Mouse (Mus musculus) midbrain, embryonic 16.5 days (tissue): ENCODE measurements at regions not wholly inside any gene's neighbourhood (a gene's known extent, or its start where the extent isn't known, plus 50 kb on each side); places are given as distances from the start of the nearest gene placed in this dataset.

ENCODE experiments used
- ATAC-seq: fragments of 200-750 bp; cut with Nextera tagmentation; 2 replicates; pipeline ENCODE4 v1.8.0; 2017; ENCODE audit warnings: moderate TSS enrichment
- H3K27ac ChIP-seq: fragments of 300-500 bp; sonication (generic); 2 replicates; pipeline ENCODE4 v1.5.1; 2014; ENCODE audit warnings: mild to moderate bottlenecking, low read length, mixed read lengths
- H3K27me3 ChIP-seq: fragments of 300-500 bp; sonication (generic); 2 replicates; pipeline ENCODE4 v1.6.1; 2014; ENCODE audit warnings: low read depth, low read length, mixed read lengths; ENCODE audit not compliant: control insufficient read depth, insufficient read depth
- H3K36me3 ChIP-seq: fragments of 300-500 bp; sonication (generic); 2 replicates; pipeline ENCODE4 v1.6.1; 2014; ENCODE audit warnings: mild to moderate bottlenecking, low read length, moderate library complexity, mixed read lengths; ENCODE audit not compliant: control insufficient read depth, insufficient read depth
- H3K4me1 ChIP-seq: fragments of 300-500 bp; sonication (generic); 2 replicates; pipeline ENCODE4 v1.6.1; 2014; ENCODE audit warnings: mild to moderate bottlenecking, low read length, mixed read lengths; ENCODE audit not compliant: control insufficient read depth, insufficient read depth
- H3K4me2 ChIP-seq: fragments of 300-500 bp; sonication (generic); 2 replicates; pipeline ENCODE4 v1.6.1; 2014; ENCODE audit warnings: mild to moderate bottlenecking, low read length, mixed read lengths
- H3K4me3 ChIP-seq: fragments of 300-500 bp; sonication (generic); 2 replicates; pipeline ENCODE4 v1.5.1; 2014; ENCODE audit warnings: low read depth, mild to moderate bottlenecking, low read length, moderate library complexity, mixed read lengths
- H3K9ac ChIP-seq: fragments of 300-500 bp; sonication (generic); 2 replicates; pipeline ENCODE4 v1.6.1; 2014; ENCODE audit warnings: low read depth, low read length, mixed read lengths
- H3K9me3 ChIP-seq: fragments of 300-500 bp; sonication (generic); replicated peaks from 2 replicates; pipeline ENCODE4 v1.6.1; 2014; ENCODE audit warnings: mild to moderate bottlenecking, low read length, mixed read lengths; ENCODE audit not compliant: control insufficient read depth, poor library complexity, severe bottlenecking
- WGBS: fragments of 180-500 bp; shearing (Covaris S2); extraction: QIAGEN DNeasy Blood & Tissue Kit; methylation state at CpG from one replicate; pipeline ENCODE4 v1.1.7; 2014; 5-methylcytosine and 5-hydroxymethylcytosine counted together

- no peak overlapping the region for H3K9ac ChIP-seq
- ATAC-seq = no peak
- H3K4me2 ChIP-seq = no peak overlapping the region
- H3K9me3 ChIP-seq = no peaks in the 10 kb centered on the region
- H3K27me3 ChIP-seq = no peaks in the 10 kb centered on the region
- H3K27ac ChIP-seq = no peak overlapping the region
- H3K36me3 ChIP-seq = no peaks in the 10 kb centered on the region
- H3K4me3 ChIP-seq = no peak overlapping the region
- WGBS = 93% methylated on average over 1 of the region's 1 CpGs
- H3K4me1 ChIP-seq = no peaks in the 10 kb centered on the region
Observed at GRCm38 (mm10) chr14:89063971-89064370, 592.8 kb upstream of the Pcdh20 start.

GRCm38 (mm10) chr14:89062583-89063436 is 591.6 kb upstream of the Pcdh20 start:
- H3K9me3 ChIP-seq = no peaks in the 10 kb centered on the region
- ATAC-seq = peak; percentile 75
- no peaks in the 10 kb centered on the region for H3K27me3 ChIP-seq
- no peaks in the 10 kb centered on the region for H3K4me1 ChIP-seq
- H3K4me2 ChIP-seq = no peak overlapping the region
- WGBS = 39% methylated on average over 5 of the region's 5 CpGs
- no peak overlapping the region for H3K9ac ChIP-seq
- no peak overlapping the region for H3K4me3 ChIP-seq
- H3K27ac ChIP-seq = no peak overlapping the region
- no peaks in the 10 kb centered on the region for H3K36me3 ChIP-seq

GRCm38 (mm10) chr14:89061319-89061718 is 590.1 kb upstream of the Pcdh20 start:
- Histone ChIP-seq H3K4me2 (no peak overlapping the region), H3K27ac (no peak overlapping the region), H3K9me3 (no peaks in the 10 kb centered on the region), H3K4me1 (no peaks in the 10 kb centered on the region), H3K36me3 (no peaks in the 10 kb centered on the region), H3K4me3 (no peak overlapping the region), H3K27me3 (no peaks in the 10 kb centered on the region), H3K9ac (no peak overlapping the region)
- WGBS = 43% methylated on average over 1 of the region's 1 CpGs
- ATAC-seq = no peak

- Histone ChIP-seq H3K27me3 (no peaks in the 10 kb centered on the region), H3K4me2 (no peak overlapping the region), H3K36me3 (no peaks in the 10 kb centered on the region), H3K27ac (no peak overlapping the region), H3K4me3 (no peak overlapping the region), H3K9ac (no peak overlapping the region), H3K9me3 (no peaks in the 10 kb centered on the region), H3K4me1 (no peaks in the 10 kb centered on the region)
- no peak for ATAC-seq
Observed at GRCm38 (mm10) chr14:89034390-89034789, 563.2 kb upstream of the Pcdh20 start.

GRCm38 (mm10) chr14:89011440-89011839 is 540.2 kb upstream of the Pcdh20 start:
- no peak overlapping the region for H3K4me2 ChIP-seq
- no peaks in the 10 kb centered on the region for H3K27me3 ChIP-seq
- 91% methylated on average over 2 of the region's 2 CpGs for WGBS
- no peaks in the 10 kb centered on the region for H3K4me1 ChIP-seq
- no peak overlapping the region for H3K4me3 ChIP-seq
- no peak overlapping the region for H3K9ac ChIP-seq
- H3K27ac ChIP-seq = no peak overlapping the region
- no peaks in the 10 kb centered on the region for H3K36me3 ChIP-seq
- H3K9me3 ChIP-seq = no peaks in the 10 kb centered on the region
- ATAC-seq = no peak

- ATAC-seq = no peak
- H3K36me3 ChIP-seq = no peaks in the 10 kb centered on the region
Observed at GRCm38 (mm10) chr14:89009648-89010047, 538.5 kb upstream of the Pcdh20 start.

GRCm38 (mm10) chr14:88981895-88982294 is 510.7 kb upstream of the Pcdh20 start:
- Histone ChIP-seq H3K4me1 (no peaks in the 10 kb centered on the region), H3K27ac (no peak overlapping the region), H3K36me3 (no peaks in the 10 kb centered on the region), H3K9ac (no peak overlapping the region), H3K4me3 (no peak overlapping the region), H3K9me3 (no peaks in the 10 kb centered on the region), H3K4me2 (no peak overlapping the region), H3K27me3 (no peaks in the 10 kb centered on the region)
- WGBS = 12% methylated on average over 6 of the region's 6 CpGs
- ATAC-seq = no peak

More at GRCm38 (mm10) chr14:89009648-89010047, 538.5 kb upstream of the Pcdh20 start:
- Histone ChIP-seq H3K4me1 (no peaks in the 10 kb centered on the region), H3K4me3 (no peak overlapping the region), H3K9ac (no peak overlapping the region), H3K4me2 (no peak overlapping the region), H3K27me3 (no peaks in the 10 kb centered on the region), H3K27ac (no peak overlapping the region), H3K9me3 (no peaks in the 10 kb centered on the region)
- 21% methylated on average over 1 of the region's 1 CpGs for WGBS

GRCm38 (mm10) chr14:88976007-88976406 is 504.8 kb upstream of the Pcdh20 start:
- WGBS = 96% methylated on average over 1 of the region's 1 CpGs
- ATAC-seq = no peak

GRCm38 (mm10) chr14:88934569-88934968 is 463.4 kb upstream of the Pcdh20 start:
- ATAC-seq = no peak
- no peaks in the 10 kb centered on the region for H3K9me3 ChIP-seq
- no peaks in the 10 kb centered on the region for H3K4me1 ChIP-seq
- no peak overlapping the region for H3K27ac ChIP-seq
- H3K4me3 ChIP-seq = no peak overlapping the region
- H3K27me3 ChIP-seq = no peaks in the 10 kb centered on the region
- 55% methylated on average over 1 of the region's 1 CpGs for WGBS
- no peak overlapping the region for H3K9ac ChIP-seq
- no peaks in the 10 kb centered on the region for H3K36me3 ChIP-seq
- no peak overlapping the region for H3K4me2 ChIP-seq

More at GRCm38 (mm10) chr14:88976007-88976406, 504.8 kb upstream of the Pcdh20 start:
- H3K4me2 ChIP-seq = no peak overlapping the region
- H3K4me1 ChIP-seq = no peaks in the 10 kb centered on the region
- no peak overlapping the region for H3K4me3 ChIP-seq
- no peaks in the 10 kb centered on the region for H3K27me3 ChIP-seq
- H3K27ac ChIP-seq = no peak overlapping the region
- H3K9ac ChIP-seq = no peak overlapping the region
- H3K36me3 ChIP-seq = no peaks in the 10 kb centered on the region
- H3K9me3 ChIP-seq = no peaks in the 10 kb centered on the region
